Mouse (Mus musculus) liver, adult 2 months (tissue): ENCODE data around the gene Txndc16. TPM values are rescaled to one million over a fixed set of nuclear protein-coding genes. Genes with fewer than 3 reads are reported as not detected.

Experiments
- DNase-seq: peaks from one replicate; pipeline ENCODE4 v3.0.0-alpha.2; 2011; ENCODE audit warnings: low read depth, low spot score; ENCODE audit errors: extremely low read depth
- H3K27ac ChIP-seq: fragments of 200-500 bp; replicated peaks from 2 replicates; pipeline ENCODE4 v1.5.1; 2012; ENCODE audit warnings: low read depth, mild to moderate bottlenecking, control low read depth, inconsistent platforms, low read length; ENCODE audit not compliant: insufficient read depth
- H3K27me3 ChIP-seq: fragments of 200-500 bp; 2 replicates; pipeline ENCODE4 v1.6.1; 2012; ENCODE audit warnings: mild to moderate bottlenecking, moderate library complexity, low read length, inconsistent platforms; ENCODE audit not compliant: control insufficient read depth, insufficient read depth
- H3K36me3 ChIP-seq: fragments of 200-500 bp; 2 replicates; pipeline ENCODE4 v1.6.1; 2012; ENCODE audit warnings: low read length, inconsistent platforms; ENCODE audit not compliant: control insufficient read depth, insufficient read depth
- H3K4me1 ChIP-seq: fragments of 200-500 bp; 2 replicates; pipeline ENCODE4 v1.6.1; 2011; ENCODE audit warnings: low read length; ENCODE audit not compliant: control insufficient read depth, insufficient read depth
- H3K4me3 ChIP-seq: fragments of 200-500 bp; 2 replicates; pipeline ENCODE4 v1.5.1; 2011; ENCODE audit warnings: low read depth, mild to moderate bottlenecking, control low read depth, low read length, moderate library complexity; ENCODE audit not compliant: insufficient read depth
- H3K79me2 ChIP-seq: fragments of 200-500 bp; 2 replicates; pipeline ENCODE4 v1.6.1; 2012; ENCODE audit warnings: inconsistent platforms, mild to moderate bottlenecking, low read length, moderate library complexity; ENCODE audit not compliant: control insufficient read depth, insufficient read depth
- H3K9ac ChIP-seq: fragments of 200-500 bp; 2 replicates; pipeline ENCODE4 v1.6.1; 2012; ENCODE audit warnings: low read depth, mild to moderate bottlenecking, control low read depth, inconsistent platforms, low read length
- CTCF ChIP-seq: fragments of 200-500 bp; IDR thresholded peaks from 2 replicates; pipeline ENCODE4 v1.5.1; 2011; ENCODE audit warnings: low read depth, low read length, control low read depth
- POLR2A ChIP-seq: fragments of 200-500 bp; IDR thresholded peaks from 2 replicates; pipeline ENCODE4 v1.6.1; 2011; ENCODE audit warnings: low read length, control low read depth; ENCODE audit not compliant: insufficient read depth; ENCODE audit errors: extremely low read depth
- WGBS: fragments of 180-500 bp; shearing (Covaris S2); methylation state at CpG from one replicate; pipeline ENCODE4 v1.1.7; 2018; 5-methylcytosine and 5-hydroxymethylcytosine counted together
- polyA plus RNA-seq: library from polyadenylated mRNA; depleted of rRNA; stranded (reverse); fragments of >200 nt; gene quantifications from 2 replicates; pipeline ENCODE4 v1.2.3, GENCODE M21; 2012; rRNA removed
- total RNA-seq: library from RNA; depleted of rRNA; stranded (reverse); fragments of >200 nt; gene quantifications from 2 replicates; pipeline ENCODE4 v1.2.3, GENCODE M21; 2014; rRNA removed

Txndc16 gene
- total and polyA plus RNA-seq, 2 experiments: 0.81 to 10.3 TPM

- Histone ChIP-seq H3K79me2 (no peaks in the 10 kb centered on the region), H3K4me1 (no peaks in the 10 kb centered on the region), H3K36me3 (no peaks in the 10 kb centered on the region), H3K9ac (no peak overlapping the region), H3K27ac (no peak overlapping the region), H3K27me3 (no peaks in the 10 kb centered on the region), H3K4me3 (no peak overlapping the region)
- 60% methylated on average over 4 of the region's 4 CpGs for WGBS
- TF ChIP-seq CTCF (no peak), POLR2A (no peak)
- DNase-seq: peak; percentile 39
Measured at GRCm38 (mm10) chr14:45090011-45090410, 130.1 kb downstream of the Txndc16 start.

DNA sequence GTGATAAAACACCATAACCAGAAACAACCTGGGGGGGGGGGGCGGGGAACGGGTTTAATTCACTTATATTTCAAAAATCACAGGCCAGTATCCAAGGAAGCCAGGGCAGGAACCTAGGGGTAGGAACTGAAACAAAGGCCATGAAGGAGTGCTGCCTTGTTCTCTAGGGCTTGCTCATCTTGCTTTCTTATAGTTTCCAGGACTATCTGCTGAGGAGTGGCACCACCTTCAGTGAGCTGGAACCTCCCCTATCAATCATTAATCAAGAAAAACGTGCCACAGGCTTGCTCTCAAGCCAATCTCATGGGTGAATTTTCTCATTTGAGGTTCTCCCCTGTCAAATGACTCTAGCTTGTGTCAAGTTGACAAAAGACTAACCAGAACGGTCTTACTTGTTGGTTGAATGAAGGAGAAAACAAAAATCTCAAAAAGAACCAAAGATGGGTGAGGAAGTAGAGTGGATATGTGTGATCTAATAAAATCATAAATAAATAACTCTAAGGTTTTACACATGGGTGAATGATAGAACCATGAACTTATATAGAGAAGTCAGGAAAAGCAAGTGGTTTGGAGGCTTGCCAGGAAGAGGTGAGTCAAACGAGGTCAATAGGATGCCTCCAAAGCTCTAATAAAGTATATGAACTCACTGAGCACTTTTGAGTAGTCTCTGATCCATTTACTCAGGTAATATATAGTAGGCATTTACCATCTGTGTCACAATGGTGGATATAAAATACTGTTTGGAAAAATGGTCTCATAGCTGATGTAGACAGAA is 134.3 kb downstream of the Txndc16 start:
- H3K27ac ChIP-seq: no peak overlapping the region
- WGBS: 67% methylated on average over 5 of the region's 5 CpGs
- no peak overlapping the region for H3K9ac ChIP-seq
- no peaks in the 10 kb centered on the region for H3K36me3 ChIP-seq
- H3K79me2 ChIP-seq: no peaks in the 10 kb centered on the region
- no peaks in the 10 kb centered on the region for H3K27me3 ChIP-seq
- DNase-seq: no peak
- TF ChIP-seq POLR2A (no peak), CTCF (no peak)
- H3K4me1 ChIP-seq: no peaks in the 10 kb centered on the region
- no peak overlapping the region for H3K4me3 ChIP-seq

- H3K79me2 ChIP-seq: no peaks in the 10 kb centered on the region
- WGBS: 81% methylated on average over 5 of the region's 5 CpGs
- no peaks in the 10 kb centered on the region for H3K4me1 ChIP-seq
- H3K27ac ChIP-seq: no peak overlapping the region
- no peak for DNase-seq
- H3K4me3 ChIP-seq: no peak overlapping the region
- H3K27me3 ChIP-seq: no peaks in the 10 kb centered on the region
- H3K9ac ChIP-seq: no peak overlapping the region
- no peaks in the 10 kb centered on the region for H3K36me3 ChIP-seq
- TF ChIP-seq POLR2A (no peak), CTCF (no peak)
Measured at GRCm38 (mm10) chr14:45084656-45085280, 135.4 kb downstream of the Txndc16 start.

DNA sequence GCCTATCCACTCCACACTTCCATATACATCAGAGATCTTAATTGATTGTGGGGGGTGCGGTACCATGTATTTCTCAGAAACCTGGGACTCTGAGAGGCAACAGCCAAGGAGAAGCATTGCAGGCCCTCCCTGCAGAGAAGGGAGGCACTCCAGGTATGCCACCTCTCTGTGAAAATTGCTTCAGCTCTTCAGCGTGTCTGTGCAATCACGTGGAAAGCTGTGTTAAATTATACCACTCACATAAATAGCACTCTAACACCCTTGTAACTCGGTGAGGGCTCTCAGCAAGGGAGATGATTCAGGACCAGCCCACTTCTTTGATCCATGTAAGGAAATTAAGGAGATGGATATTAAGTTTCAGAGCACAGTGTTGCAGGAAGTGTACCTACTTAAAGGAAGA is 136.6 kb downstream of the Txndc16 start:
- Histone ChIP-seq H3K4me3 (no peak overlapping the region), H3K27ac (no peak overlapping the region), H3K9ac (no peak overlapping the region), H3K27me3 (no peaks in the 10 kb centered on the region), H3K79me2 (no peaks in the 10 kb centered on the region), H3K4me1 (no peaks in the 10 kb centered on the region), H3K36me3 (no peaks in the 10 kb centered on the region)
- WGBS: 78% methylated on average over 4 of the region's 4 CpGs
- no peak for DNase-seq
- no peak for TF ChIP-seq POLR2A
- no peak for TF ChIP-seq CTCF

Other genes with a start within 250 kb of the Txndc16 start
- 1.0 and 1.2 TPM in 2 replicates for gene Ptger2, start 232.1 kb downstream of the Txndc16 start, total RNA-seq
- 0.93 and 1.1 TPM in 2 replicates for gene Ptger2, start 232.1 kb downstream of the Txndc16 start, polyA plus RNA-seq
- 0.81 and 1.6 TPM in 2 replicates for gene Gpr137c, start 611 bp downstream of the Txndc16 start, total RNA-seq
- gene Gpr137c, start 611 bp downstream of the Txndc16 start, polyA plus RNA-seq: 1.2 and 3.3 TPM in 2 replicates
- gene Ero1l, start 98.4 kb upstream of the Txndc16 start, total RNA-seq: 14.9 and 16.1 TPM in 2 replicates
- gene Ero1l, start 98.4 kb upstream of the Txndc16 start, polyA plus RNA-seq: 4.1 and 4.2 TPM in 2 replicates
- gene Psmc6, start 109.5 kb upstream of the Txndc16 start, total RNA-seq: 101 and 108 TPM in 2 replicates
- 21.5 and 32.8 TPM in 2 replicates for gene Psmc6, start 109.5 kb upstream of the Txndc16 start, polyA plus RNA-seq
- gene Styx, start 130.8 kb upstream of the Txndc16 start, total RNA-seq: 5.3 and 6.1 TPM in 2 replicates
- gene Styx, start 130.8 kb upstream of the Txndc16 start, polyA plus RNA-seq: 1.4 and 3.5 TPM in 2 replicates
- 115 and 121 TPM in 2 replicates for gene Gnpnat1, start 184.6 kb upstream of the Txndc16 start, total RNA-seq
- gene Gnpnat1, start 184.6 kb upstream of the Txndc16 start, polyA plus RNA-seq: 23.5 and 30.6 TPM in 2 replicates